Mouse (Mus musculus): ENCODE measurements around the gene Egfl7. TPM values are rescaled to one million over a fixed set of nuclear protein-coding genes. Genes with fewer than 3 reads are reported as not detected.

Gene Egfl7
- polyA plus RNA-seq, 1 experiment from 2014 or later, result 54.3 TPM

GRCm38 (mm10) chr2:26617928-26618327 lies 38.1 kb downstream of the Egfl7 start:
- no peak for ATAC-seq (replicated peaks; ENCODE audit: insufficient number of reproducible peaks, low FRiP score, low TSS enrichment, low read depth)

GRCm38 (mm10) chr2:26621246-26621645 lies 41.4 kb downstream of the Egfl7 start:
- Histone ChIP-seq H3K4me1 (ENCODE audit: control insufficient read depth, insufficient read depth, low read length) (no peaks in the 10 kb centered on the region), H3K4me3 (ENCODE audit: low read depth, low read length) (no peak overlapping the region), H3K36me3 (replicated peaks; ENCODE audit: control insufficient read depth, insufficient read depth, low read depth, low read length) (no peaks in the 10 kb centered on the region), H3K27ac (replicated peaks; ENCODE audit: low read depth, low read length) (no peak overlapping the region), H3K27me3 (ENCODE audit: control insufficient read depth, insufficient read depth, low read length) (no peaks in the 10 kb centered on the region), H3K4me2 (ENCODE audit: low read depth, low read length) (no peak overlapping the region), H3K9ac (replicated peaks; ENCODE audit: low read length) (no peak overlapping the region), H3K9me3 (replicated peaks; ENCODE audit: control insufficient read depth, low read length) (no peaks in the 10 kb centered on the region)
- ATAC-seq (replicated peaks; ENCODE audit: insufficient number of reproducible peaks, low FRiP score, low TSS enrichment, low read depth) (no peak), DNase-seq (ENCODE audit: low spot score) (no peak)
- 44% methylated on average over 2 of the region's 2 CpGs for WGBS

More at GRCm38 (mm10) chr2:26617928-26618327, 38.1 kb downstream of the Egfl7 start:
- H3K4me2 ChIP-seq (ENCODE audit: low read depth, low read length), result no peak overlapping the region
- no peaks in the 10 kb centered on the region for H3K27me3 ChIP-seq (ENCODE audit: control insufficient read depth, insufficient read depth, low read length)
- no peaks in the 10 kb centered on the region for H3K9me3 ChIP-seq (replicated peaks; ENCODE audit: control insufficient read depth, low read length)
- H3K36me3 ChIP-seq (replicated peaks; ENCODE audit: control insufficient read depth, insufficient read depth, low read depth, low read length), result no peaks in the 10 kb centered on the region
- H3K4me1 ChIP-seq (ENCODE audit: control insufficient read depth, insufficient read depth, low read length), result no peaks in the 10 kb centered on the region
- H3K27ac ChIP-seq (replicated peaks; ENCODE audit: low read depth, low read length), result no peak overlapping the region
- no peak for DNase-seq (ENCODE audit: low spot score)
- H3K4me3 ChIP-seq (ENCODE audit: low read depth, low read length), result no peak overlapping the region
- WGBS, result 68% methylated on average over 7 of the region's 7 CpGs
- no peak overlapping the region; the same call in 1 of the 2 replicates for H3K9ac ChIP-seq (replicated peaks; ENCODE audit: low read length)

- no peak overlapping the region for H3K27ac ChIP-seq (replicated peaks; ENCODE audit: low read depth, low read length)
- WGBS, result 52% methylated on average over 5 of the region's 5 CpGs
- DNase-seq (ENCODE audit: low spot score), result no peak
These were observed 43.2 kb downstream of the Egfl7 start for GRCm38 (mm10) chr2:26622984-26623383.

GRCm38 (mm10) chr2:26625419-26625818 lies 45.6 kb downstream of the Egfl7 start:
- H3K9ac ChIP-seq (replicated peaks; ENCODE audit: low read length), result no peak overlapping the region
- H3K27ac ChIP-seq (replicated peaks; ENCODE audit: low read depth, low read length), result no peak overlapping the region
- no peaks in the 10 kb centered on the region for H3K9me3 ChIP-seq (replicated peaks; ENCODE audit: control insufficient read depth, low read length)
- no peaks in the 10 kb centered on the region; the same call in 1 of the 2 replicates for H3K27me3 ChIP-seq (ENCODE audit: control insufficient read depth, insufficient read depth, low read length)
- ATAC-seq (replicated peaks; ENCODE audit: insufficient number of reproducible peaks, low FRiP score, low TSS enrichment, low read depth), result no peak
- WGBS, result 79% methylated on average over 3 of the region's 3 CpGs
- no peak overlapping the region for H3K4me3 ChIP-seq (ENCODE audit: low read depth, low read length)
- no peak overlapping the region for H3K4me2 ChIP-seq (ENCODE audit: low read depth, low read length)
- no peak for DNase-seq (ENCODE audit: low spot score)
- H3K36me3 ChIP-seq (replicated peaks; ENCODE audit: control insufficient read depth, insufficient read depth, low read depth, low read length), result no peaks in the 10 kb centered on the region
- H3K4me1 ChIP-seq (ENCODE audit: control insufficient read depth, insufficient read depth, low read length), result 0 out of 2 replicates have a peak, but pooled peaks cover 3% of the 10 kb centered on the region

More at GRCm38 (mm10) chr2:26622984-26623383, 43.2 kb downstream of the Egfl7 start:
- no peak overlapping the region for H3K4me3 ChIP-seq (ENCODE audit: low read depth, low read length)
- no peaks in the 10 kb centered on the region; the same call in 1 of the 2 replicates for H3K27me3 ChIP-seq (ENCODE audit: control insufficient read depth, insufficient read depth, low read length)
- H3K9ac ChIP-seq (replicated peaks; ENCODE audit: low read length), result no peak overlapping the region
- H3K9me3 ChIP-seq (replicated peaks; ENCODE audit: control insufficient read depth, low read length), result no peaks in the 10 kb centered on the region
- no peaks in the 10 kb centered on the region for H3K36me3 ChIP-seq (replicated peaks; ENCODE audit: control insufficient read depth, insufficient read depth, low read depth, low read length)
- no peak for ATAC-seq (replicated peaks; ENCODE audit: insufficient number of reproducible peaks, low FRiP score, low TSS enrichment, low read depth)
- H3K4me1 ChIP-seq (ENCODE audit: control insufficient read depth, insufficient read depth, low read length), result no peaks in the 10 kb centered on the region
- H3K4me2 ChIP-seq (ENCODE audit: low read depth, low read length), result no peak overlapping the region

- ATAC-seq (replicated peaks; ENCODE audit: insufficient number of reproducible peaks, low FRiP score, low TSS enrichment, low read depth), result no peak
- WGBS, result 65% methylated on average over 3 of the region's 3 CpGs
These were observed 46.3 kb downstream of the Egfl7 start for GRCm38 (mm10) chr2:26626081-26626480.

GRCm38 (mm10) chr2:26627921-26628739 lies 48.3 kb downstream of the Egfl7 start, which contains the start of gene Fam69b:
Fam69b (plus strand) TSS chr2:26628457.
- Histone ChIP-seq H3K4me3 (ENCODE audit: low read depth, low read length) (peak within 1 kb of the TSS; percentile 72), H3K4me2 (ENCODE audit: low read depth, low read length) (peak within 1 kb of the TSS; percentile 95), H3K9me3 (replicated peaks; ENCODE audit: control insufficient read depth, low read length) (no peaks in the 10 kb centered on the region), H3K9ac (replicated peaks; ENCODE audit: low read length) (peak within 1 kb of the TSS; percentile 95), H3K36me3 (replicated peaks; ENCODE audit: control insufficient read depth, insufficient read depth, low read depth, low read length) (no peaks in the 10 kb centered on the region), H3K4me1 (ENCODE audit: control insufficient read depth, insufficient read depth, low read length) (peaks cover 3% of the 10 kb centered on the region; the same call in 1 of the 2 replicates), H3K27me3 (ENCODE audit: control insufficient read depth, insufficient read depth, low read length) (no peaks in the 10 kb centered on the region; the same call in 1 of the 2 replicates), H3K27ac (replicated peaks; ENCODE audit: low read depth, low read length) (peak within 1 kb of the TSS; percentile 52)
- peak; percentile 45 for ATAC-seq (replicated peaks; ENCODE audit: insufficient number of reproducible peaks, low FRiP score, low TSS enrichment, low read depth)
- WGBS, result 1% methylated on average over 56 of the region's 70 CpGs
- peak; percentile 95 for DNase-seq (ENCODE audit: low spot score)

More at GRCm38 (mm10) chr2:26626081-26626480, 46.3 kb downstream of the Egfl7 start:
- H3K4me3 ChIP-seq (ENCODE audit: low read depth, low read length), result no peak overlapping the region
- no peak overlapping the region for H3K4me2 ChIP-seq (ENCODE audit: low read depth, low read length)
- no peak for DNase-seq (ENCODE audit: low spot score)
- no peaks in the 10 kb centered on the region; the same call in 1 of the 2 replicates for H3K27me3 ChIP-seq (ENCODE audit: control insufficient read depth, insufficient read depth, low read length)
- no peak overlapping the region for H3K27ac ChIP-seq (replicated peaks; ENCODE audit: low read depth, low read length)
- H3K9ac ChIP-seq (replicated peaks; ENCODE audit: low read length), result no peak overlapping the region
- H3K9me3 ChIP-seq (replicated peaks; ENCODE audit: control insufficient read depth, low read length), result no peaks in the 10 kb centered on the region
- H3K4me1 ChIP-seq (ENCODE audit: control insufficient read depth, insufficient read depth, low read length), result 0 out of 2 replicates have a peak, but pooled peaks cover 3% of the 10 kb centered on the region
- H3K36me3 ChIP-seq (replicated peaks; ENCODE audit: control insufficient read depth, insufficient read depth, low read depth, low read length), result no peaks in the 10 kb centered on the region

GRCm38 (mm10) chr2:26628792-26629437 lies 49.1 kb downstream of the Egfl7 start:
- Histone ChIP-seq H3K4me1 (ENCODE audit: control insufficient read depth, insufficient read depth, low read length) (peaks cover 3% of the 10 kb centered on the region; the same call in 1 of the 2 replicates), H3K4me2 (ENCODE audit: low read depth, low read length) (peak overlapping the region; percentile 95), H3K27me3 (ENCODE audit: control insufficient read depth, insufficient read depth, low read length) (no peaks in the 10 kb centered on the region; the same call in 1 of the 2 replicates), H3K4me3 (ENCODE audit: low read depth, low read length) (peak overlapping the region; percentile 72), H3K27ac (replicated peaks; ENCODE audit: low read depth, low read length) (peak overlapping the region; percentile 52; the same call in 1 of the 2 replicates), H3K9ac (replicated peaks; ENCODE audit: low read length) (peak overlapping the region; percentile 95), H3K36me3 (replicated peaks; ENCODE audit: control insufficient read depth, insufficient read depth, low read depth, low read length) (no peaks in the 10 kb centered on the region), H3K9me3 (replicated peaks; ENCODE audit: control insufficient read depth, low read length) (no peaks in the 10 kb centered on the region)
- peak; percentile 41 for ATAC-seq (replicated peaks; ENCODE audit: insufficient number of reproducible peaks, low FRiP score, low TSS enrichment, low read depth)
- 23% methylated on average over 5 of the region's 5 CpGs for WGBS
- DNase-seq (ENCODE audit: low spot score), result peak; percentile 33
